Mouse (Mus musculus): ENCODE measurements at regions not wholly inside any gene's neighbourhood (a gene's known extent, or its start where the extent isn't known, plus 50 kb on each side); places are given as distances from the start of the nearest gene placed in this dataset.

DNA sequence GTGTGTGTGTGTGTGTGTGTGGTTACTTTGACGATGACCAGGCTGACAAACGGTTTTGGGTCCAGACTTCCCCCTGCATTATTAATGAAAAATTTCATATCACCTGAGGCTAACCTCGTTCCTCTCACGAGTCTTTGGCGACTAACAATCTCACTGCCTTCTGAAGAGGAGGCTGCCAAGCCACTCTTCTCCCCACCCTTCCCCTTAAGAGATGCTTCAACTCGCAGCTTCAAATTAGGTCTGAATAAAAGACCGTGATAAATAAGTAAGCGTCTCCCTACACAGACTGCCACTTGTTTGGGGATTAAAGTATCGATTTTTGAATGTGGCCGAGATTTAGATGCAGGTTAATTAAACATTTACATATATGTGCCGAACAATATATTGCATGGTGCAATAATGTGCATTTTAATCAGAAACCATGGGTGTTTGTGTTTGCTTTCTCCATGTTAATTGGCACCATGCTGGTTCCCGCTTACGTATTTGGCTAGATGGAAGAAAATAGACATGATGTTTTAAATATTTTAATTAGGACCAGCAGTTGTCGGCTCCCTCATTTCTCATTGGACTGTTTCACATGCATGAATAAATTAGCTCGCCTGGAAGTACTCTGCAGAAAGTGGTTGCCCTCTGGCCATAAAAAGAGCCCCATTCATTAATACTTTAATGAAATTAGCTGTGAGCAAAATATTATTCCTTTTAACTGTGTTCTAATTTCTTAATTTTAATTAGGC is 139.1 kb downstream of the Anxa2 start:
- TF ChIP-seq POLR2AphosphoS5 (IDR thresholded peaks at IDR 0.05; ENCODE audit: insufficient replicate concordance, low read depth, low read length) (no peak), CTCF (IDR thresholded peaks at IDR 0.05; ENCODE audit: low read depth, low read length) (no peak), GATA1 (IDR thresholded peaks at IDR 0.05; ENCODE audit: borderline replicate concordance, low read length) (no peak)

Measured in G1E (cell line).